Mouse (Mus musculus) left cerebral cortex, adult 18-20 months (tissue): ENCODE results near the gene Rrp12. TPM values are rescaled to one million over a fixed set of nuclear protein-coding genes. Genes with fewer than 3 reads are reported as not detected.

ENCODE experiments used
- DNase-seq, 2 experiments: peaks; one replicate each; pipeline ENCODE4 v3.0.0; 2021 to 2022; ENCODE audit warnings: low spot score in 2 of 2, mixed read lengths in 1 of 2
- total RNA-seq, 2 experiments: library from RNA; stranded (reverse); gene quantifications; 2 replicates each; pipeline ENCODE4 v1.2.3; 2021

Rrp12 gene
- total RNA-seq, 2 experiments from 2014 or later, result 29.7 to 31.5 TPM

- peak; percentile 26 to 48 for DNase-seq
Measured at GRCm38 (mm10) chr19:41831101-41831570, 64.8 kb downstream of the Rrp12 start.

DNA sequence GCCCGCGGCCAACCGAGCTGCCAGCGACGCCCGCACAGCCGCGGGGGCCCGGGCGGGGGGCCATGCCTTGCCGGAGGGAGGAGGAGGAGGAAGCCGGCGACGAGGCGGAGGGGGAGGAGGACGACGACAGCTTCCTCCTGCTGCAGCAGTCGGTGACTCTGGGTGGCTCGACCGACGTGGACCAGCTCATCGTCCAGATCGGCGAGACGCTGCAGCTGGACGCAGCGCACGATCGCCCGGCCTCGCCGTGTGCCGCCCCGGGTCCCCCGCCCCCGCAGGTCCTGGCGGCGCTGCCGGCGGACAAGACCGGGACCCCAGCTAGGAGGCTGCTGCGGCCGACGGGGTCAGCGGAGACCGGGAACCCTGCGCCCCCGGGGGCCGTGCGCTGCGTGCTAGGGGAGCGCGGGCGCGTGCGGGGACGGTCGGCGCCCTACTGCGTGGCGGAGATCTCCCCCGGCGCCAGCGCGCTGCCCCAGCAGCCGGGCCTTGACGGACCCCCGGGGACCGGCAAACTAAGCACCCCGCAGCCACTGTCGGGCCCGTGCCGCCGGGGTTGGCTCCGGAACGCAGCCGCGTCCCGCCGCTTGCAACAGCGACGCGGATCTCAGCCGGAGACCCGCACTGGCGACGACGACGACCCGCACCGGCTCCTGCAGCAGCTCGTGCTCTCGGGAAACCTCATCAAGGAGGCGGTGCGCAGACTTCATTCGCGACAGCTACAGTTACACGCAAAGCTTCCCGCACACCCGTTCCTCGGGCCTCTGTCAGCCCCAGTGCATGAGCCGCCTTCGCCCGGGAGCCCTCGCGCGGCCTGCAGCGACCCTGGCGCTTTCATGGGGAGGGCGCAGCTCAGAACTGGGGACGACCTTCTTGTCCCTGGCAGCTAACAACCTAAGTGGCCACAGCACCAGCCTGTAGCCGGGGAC, 65.6 kb downstream of the Rrp12 start:
- peak; percentile 57 to 64 for DNase-seq

DNA sequence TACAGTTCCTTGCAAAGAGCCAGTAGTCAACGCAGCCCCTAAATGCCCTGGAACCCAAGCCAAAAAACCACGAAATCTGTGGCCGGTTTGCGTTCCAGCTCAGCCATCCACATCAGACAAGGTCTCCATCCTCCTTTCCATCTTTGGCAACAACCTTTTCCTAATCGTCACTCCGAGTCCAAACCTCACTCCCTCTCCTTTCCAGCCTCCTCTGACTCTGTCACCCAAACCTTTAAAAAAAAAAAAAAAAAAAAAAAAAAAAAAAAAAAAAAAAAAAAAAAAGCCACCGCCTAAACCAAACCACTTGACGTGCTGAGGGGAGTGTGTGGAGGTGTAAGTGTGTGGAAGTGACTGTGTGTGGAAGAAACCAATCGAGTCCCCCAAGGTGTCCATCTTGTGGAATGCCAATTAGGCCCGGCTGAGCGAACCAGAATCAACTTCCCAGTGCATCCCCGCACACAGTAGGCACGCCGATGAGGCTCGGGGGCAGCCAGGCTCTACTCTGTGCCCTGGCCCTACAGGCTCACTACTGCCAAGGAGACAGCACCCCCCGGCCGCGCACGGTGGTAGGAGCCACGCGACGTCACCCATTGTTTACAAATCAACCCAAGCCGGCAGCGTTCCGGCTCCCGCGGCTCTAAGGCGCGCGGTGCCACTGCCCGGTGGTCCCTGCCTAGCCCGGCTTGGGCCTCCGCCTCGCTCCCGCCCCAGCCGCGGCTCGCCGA, 66.4 kb downstream of the Rrp12 start, which contains the start of gene Frat1:
Frat1 (plus strand) TSS at position 590 of the 725 bp plus-strand sequence.
- peak; percentile 84 to 88 for DNase-seq

- DNase-seq, result no peak
Measured at GRCm38 (mm10) chr19:41828941-41829340, 67.0 kb downstream of the Rrp12 start.

GRCm38 (mm10) chr19:41826529-41826928, 69.4 kb downstream of the Rrp12 start:
- no peak for DNase-seq

DNA sequence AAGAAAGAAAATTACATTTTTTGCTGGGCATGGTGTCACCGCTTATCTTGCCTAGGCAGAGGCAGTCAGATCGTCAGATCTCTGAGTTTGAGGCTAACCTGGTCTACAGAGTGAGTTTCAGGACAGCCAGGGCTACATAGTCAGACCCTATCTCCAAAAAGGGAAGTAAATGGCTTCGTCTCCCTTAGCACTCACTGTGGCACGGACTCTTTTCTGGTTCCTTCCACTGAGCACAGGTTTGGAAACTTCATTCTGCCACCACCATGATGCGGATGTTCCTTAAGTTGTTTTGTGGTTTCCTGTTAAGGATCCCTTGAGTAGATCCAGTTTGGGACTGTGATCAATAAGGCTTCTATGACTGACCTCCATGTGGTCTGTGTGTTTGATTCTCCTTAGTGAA, 71.0 kb downstream of the Rrp12 start:
- DNase-seq, result no peak

DNA sequence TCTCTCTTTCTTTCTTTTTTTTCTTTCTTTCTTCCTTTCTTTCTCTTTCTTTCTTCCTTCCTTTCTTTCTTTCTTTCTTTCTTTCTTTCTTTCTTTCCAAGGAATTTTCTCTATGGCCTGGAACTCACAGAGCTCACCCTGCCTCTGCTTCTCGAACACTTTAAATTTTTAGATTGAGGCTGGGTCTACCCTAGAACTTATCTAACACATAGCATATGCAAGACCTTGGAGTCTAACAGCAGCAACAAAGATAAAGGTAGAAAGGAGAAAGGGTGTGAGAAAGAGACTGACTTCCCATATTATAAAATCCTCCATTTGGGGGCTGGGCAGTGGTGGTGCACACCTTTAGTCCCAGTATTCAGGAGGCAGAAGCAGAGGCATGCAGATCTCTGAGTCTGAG, 73.4 kb downstream of the Rrp12 start:
- no peak for DNase-seq

DNA sequence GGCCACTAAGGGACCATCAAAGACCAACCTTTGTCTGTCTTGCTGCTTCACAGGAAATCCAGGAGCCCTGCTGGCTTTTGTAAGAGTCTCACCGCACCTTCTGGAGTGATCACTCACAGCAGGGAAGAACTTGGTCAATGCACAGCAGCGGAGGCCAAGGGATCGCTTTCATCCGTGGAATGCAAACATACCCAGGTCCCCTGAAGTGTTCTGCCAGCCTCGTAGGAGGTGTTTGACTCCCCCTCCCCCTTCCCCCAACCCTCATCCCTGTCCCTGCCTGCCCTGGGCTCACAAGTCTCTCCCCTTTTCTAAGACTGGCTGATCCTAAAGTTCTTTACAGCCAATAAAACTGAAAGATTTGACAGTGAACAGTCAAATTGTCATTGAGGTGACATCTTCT, 74.5 kb downstream of the Rrp12 start:
- no peak for DNase-seq

DNA sequence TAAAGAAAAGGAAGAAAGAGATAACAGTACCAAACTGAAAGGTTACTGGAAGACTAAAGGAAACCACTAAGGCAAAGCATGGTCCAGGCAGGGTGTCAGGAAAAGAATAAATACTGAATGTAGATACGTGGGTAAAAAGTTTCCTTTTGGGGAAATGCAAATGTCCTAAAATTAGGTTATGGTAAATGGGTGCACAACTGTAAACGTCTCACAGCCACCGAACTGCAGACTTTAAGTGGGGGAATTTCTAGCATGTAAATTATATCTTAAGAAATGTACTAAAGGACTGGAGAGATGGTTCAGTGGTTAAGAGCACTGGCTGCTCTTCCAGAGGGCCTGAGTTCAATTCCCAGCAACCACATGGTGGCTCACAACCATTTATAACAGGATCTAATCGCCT, 77.2 kb downstream of the Rrp12 start:
- no peak for DNase-seq

DNA sequence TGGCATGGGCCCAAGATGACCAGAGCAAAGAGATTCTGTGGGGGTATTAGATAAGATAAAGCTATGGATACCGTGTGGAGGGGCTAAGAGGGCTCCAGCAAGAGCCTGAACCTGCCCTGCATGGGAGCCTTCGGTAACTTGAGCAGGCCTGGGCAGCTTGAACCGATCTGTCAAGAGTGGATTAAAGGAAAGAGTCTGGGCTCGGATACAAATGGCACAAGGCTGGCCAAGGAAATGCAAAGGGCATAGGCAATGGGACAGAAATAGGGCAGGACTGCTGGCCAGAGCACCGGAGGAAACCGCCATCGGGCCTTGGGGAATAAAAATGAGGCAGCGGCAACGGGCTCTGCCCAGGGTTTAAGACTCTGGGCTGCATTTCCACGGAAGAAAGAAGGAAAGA, 78.6 kb downstream of the Rrp12 start:
- no peak for DNase-seq

- no peak for DNase-seq
Measured at GRCm38 (mm10) chr19:41816915-41817314, 79.1 kb downstream of the Rrp12 start.

DNA sequence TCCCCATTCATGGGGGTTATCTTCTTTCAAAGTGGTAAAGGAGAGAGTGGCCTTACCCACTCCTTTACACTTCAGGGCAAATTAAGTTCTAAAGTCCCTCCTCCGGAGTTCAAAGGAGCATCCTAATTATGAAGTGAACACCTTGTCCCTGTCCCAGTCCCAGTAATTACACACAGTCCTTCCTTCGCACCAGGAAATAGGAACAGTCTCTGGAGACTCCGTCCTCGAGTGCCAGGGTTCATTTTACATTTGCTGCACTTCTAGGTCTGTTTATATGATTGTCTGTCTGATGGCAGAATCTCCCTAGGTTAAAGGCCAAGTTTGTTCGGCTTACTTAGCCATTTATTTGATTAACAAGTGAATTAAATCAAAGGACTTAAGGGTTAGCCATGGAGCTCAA, 79.6 kb downstream of the Rrp12 start:
- DNase-seq, result no peak

DNA sequence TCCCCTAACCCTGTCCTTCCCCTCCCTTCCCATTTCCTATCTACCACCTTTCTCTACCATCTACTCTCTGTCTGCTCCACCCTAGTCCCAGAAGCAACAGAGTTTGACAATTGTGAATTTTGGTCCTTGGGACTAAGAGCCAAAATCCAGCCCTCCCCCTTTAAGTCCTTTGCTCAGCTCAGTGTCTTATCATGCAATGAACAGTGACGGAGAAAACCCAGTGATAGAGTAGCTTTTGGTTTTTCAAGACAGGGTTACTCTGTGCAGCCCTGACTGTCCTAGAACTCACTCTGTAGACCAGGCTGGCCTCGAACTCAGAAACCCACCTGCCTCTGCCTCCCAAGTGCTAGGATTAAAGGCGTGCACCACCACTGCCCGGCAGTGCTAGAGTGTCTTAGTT, 82.6 kb downstream of the Rrp12 start:
- DNase-seq, result no peak

Other genes starting within 250 kb of the Rrp12 start
- gene Slit1, start 152.5 kb downstream of the Rrp12 start, total RNA-seq, result 10 to 100 TPM; 48.6 to 56.6 TPM
- gene Arhgap19, start 94.1 kb downstream of the Rrp12 start, total RNA-seq, result 1 to 10 TPM; 3.2 to 3.8 TPM
- 10 to 100 TPM; 14.0 to 15.7 TPM for gene Frat1, start 66.2 kb downstream of the Rrp12 start, total RNA-seq
- gene Frat2, start 48.0 kb downstream of the Rrp12 start, total RNA-seq, result 1 to 10 TPM; 7.1 to 7.4 TPM
- 100 to 1,000 TPM; 593 to 606 TPM for gene Pgam1, start 15.8 kb upstream of the Rrp12 start, total RNA-seq
- 10 to 100 TPM; 20.4 to 30.6 TPM for gene Exosc1, start 37.2 kb upstream of the Rrp12 start, total RNA-seq
- gene Zdhhc16, start 37.3 kb upstream of the Rrp12 start, total RNA-seq, result 10 to 100 TPM; 42.7 to 49.4 TPM
- gene Mms19, start 85.0 kb upstream of the Rrp12 start, total RNA-seq, result 10 to 100 TPM; 30.9 to 32.3 TPM
- 10 to 100 TPM; 12.0 to 12.2 TPM for gene Ubtd1, start 85.6 kb upstream of the Rrp12 start, total RNA-seq
- under 1 TPM; 0.30 to 0.44 TPM for gene Ankrd2, start 139.8 kb upstream of the Rrp12 start, total RNA-seq
- 1 to 10 TPM; 4.9 to 5.0 TPM for gene Hoga1, start 149.4 kb upstream of the Rrp12 start, total RNA-seq
- under 1 TPM; 0.53 to 0.73 TPM for gene 4933411K16Rik, start 156.1 kb upstream of the Rrp12 start, total RNA-seq
- gene Morn4, start 190.2 kb upstream of the Rrp12 start, total RNA-seq, result 10 to 100 TPM; 66.2 to 67.8 TPM
- gene Pi4k2a, start 194.3 kb upstream of the Rrp12 start, total RNA-seq, result 10 to 100 TPM; 68.9 to 69.7 TPM
- 10 to 100 TPM; 32.0 to 33.3 TPM for gene Avpi1, start 232.9 kb upstream of the Rrp12 start, total RNA-seq